Mouse (Mus musculus) liver, embryonic 14.5 days (tissue): Measurements from ENCODE around the gene Olfr262. TPM values are rescaled to one million over a fixed set of nuclear protein-coding genes. Genes with fewer than 3 reads are reported as not detected.

Experiments used
- polyA plus RNA-seq, 2 experiments: library from polyadenylated mRNA; depleted of rRNA in 1 of 2; stranded (reverse) in 1 of 2; unstranded in 1 of 2; fragments of >200 nt; fragmentation: Nextera tagmentation in 1 of 2; extraction: Ambion mirVana in 1 of 2; gene quantifications; 2 replicates each; pipeline versions ENCODE4 v1.2.1 to v1.2.3; 2012 to 2014

Gene Olfr262
- polyA plus RNA-seq, 2 experiments = not detected

Other genes with a start within 250 kb of the Olfr262 start
- not detected in 2 replicates for gene Olfr1423, start 200.3 kb downstream of the Olfr262 start, polyA plus RNA-seq (2012; rRNA removed)
- not detected in 2 replicates for gene Olfr1423, start 200.3 kb downstream of the Olfr262 start, polyA plus RNA-seq (2014; fragmentation: Nextera tagmentation; extraction: Ambion mirVana)
- gene Olfr1424, start 179.0 kb downstream of the Olfr262 start, polyA plus RNA-seq (2012; rRNA removed) = not detected in 2 replicates
- not detected in 2 replicates for gene Olfr1424, start 179.0 kb downstream of the Olfr262 start, polyA plus RNA-seq (2014; fragmentation: Nextera tagmentation; extraction: Ambion mirVana)
- not detected in 2 replicates for gene Olfr1425, start 163.9 kb downstream of the Olfr262 start, polyA plus RNA-seq (2012; rRNA removed)
- not detected in 2 replicates for gene Olfr1425, start 163.9 kb downstream of the Olfr262 start, polyA plus RNA-seq (2014; fragmentation: Nextera tagmentation; extraction: Ambion mirVana)
- gene Olfr1426, start 149.6 kb downstream of the Olfr262 start, polyA plus RNA-seq (2012; rRNA removed) = not detected in 2 replicates
- not detected in 2 replicates for gene Olfr1426, start 149.6 kb downstream of the Olfr262 start, polyA plus RNA-seq (2014; fragmentation: Nextera tagmentation; extraction: Ambion mirVana)
- not detected in 2 replicates for gene Olfr1427, start 138.3 kb downstream of the Olfr262 start, polyA plus RNA-seq (2012; rRNA removed)
- gene Olfr1427, start 138.3 kb downstream of the Olfr262 start, polyA plus RNA-seq (2014; fragmentation: Nextera tagmentation; extraction: Ambion mirVana) = not detected in 2 replicates
- not detected in 2 replicates for gene Olfr1428, start 125.8 kb downstream of the Olfr262 start, polyA plus RNA-seq (2012; rRNA removed)
- gene Olfr1428, start 125.8 kb downstream of the Olfr262 start, polyA plus RNA-seq (2014; fragmentation: Nextera tagmentation; extraction: Ambion mirVana) = not detected in 2 replicates
- not detected in 2 replicates for gene Olfr76, start 118.5 kb downstream of the Olfr262 start, polyA plus RNA-seq (2012; rRNA removed)
- gene Olfr76, start 118.5 kb downstream of the Olfr262 start, polyA plus RNA-seq (2014; fragmentation: Nextera tagmentation; extraction: Ambion mirVana) = not detected in 2 replicates
- gene Olfr1555-ps1, start 71.5 kb downstream of the Olfr262 start, polyA plus RNA-seq (2012; rRNA removed) = not detected in 2 replicates
- gene Olfr1555-ps1, start 71.5 kb downstream of the Olfr262 start, polyA plus RNA-seq (2014; fragmentation: Nextera tagmentation; extraction: Ambion mirVana) = not detected in 2 replicates
- not detected in 2 replicates for gene Olfr1431, start 41.0 kb downstream of the Olfr262 start, polyA plus RNA-seq (2012; rRNA removed)
- gene Olfr1431, start 41.0 kb downstream of the Olfr262 start, polyA plus RNA-seq (2014; fragmentation: Nextera tagmentation; extraction: Ambion mirVana) = not detected in 2 replicates
- not detected in 2 replicates for gene Olfr1432, start 9.1 kb downstream of the Olfr262 start, polyA plus RNA-seq (2012; rRNA removed)
- not detected in 2 replicates for gene Olfr1432, start 9.1 kb downstream of the Olfr262 start, polyA plus RNA-seq (2014; fragmentation: Nextera tagmentation; extraction: Ambion mirVana)
- gene Olfr235, start 19.4 kb upstream of the Olfr262 start, polyA plus RNA-seq (2012; rRNA removed) = not detected in 2 replicates
- not detected in 2 replicates for gene Olfr235, start 19.4 kb upstream of the Olfr262 start, polyA plus RNA-seq (2014; fragmentation: Nextera tagmentation; extraction: Ambion mirVana)
- gene Olfr1434, start 38.2 kb upstream of the Olfr262 start, polyA plus RNA-seq (2012; rRNA removed) = not detected in 2 replicates
- not detected in 2 replicates for gene Olfr1434, start 38.2 kb upstream of the Olfr262 start, polyA plus RNA-seq (2014; fragmentation: Nextera tagmentation; extraction: Ambion mirVana)
- gene Olfr1436, start 57.5 kb upstream of the Olfr262 start, polyA plus RNA-seq (2012; rRNA removed) = not detected in 2 replicates
- gene Olfr1436, start 57.5 kb upstream of the Olfr262 start, polyA plus RNA-seq (2014; fragmentation: Nextera tagmentation; extraction: Ambion mirVana) = not detected in 2 replicates
- not detected in 2 replicates for gene Olfr1437, start 83.4 kb upstream of the Olfr262 start, polyA plus RNA-seq (2012; rRNA removed)
- gene Olfr1437, start 83.4 kb upstream of the Olfr262 start, polyA plus RNA-seq (2014; fragmentation: Nextera tagmentation; extraction: Ambion mirVana) = not detected in 2 replicates
- gene Olfr1438-ps1, start 94.3 kb upstream of the Olfr262 start, polyA plus RNA-seq (2012; rRNA removed) = not detected in 2 replicates
- gene Olfr1438-ps1, start 94.3 kb upstream of the Olfr262 start, polyA plus RNA-seq (2014; fragmentation: Nextera tagmentation; extraction: Ambion mirVana) = not detected in 2 replicates
- gene Olfr1440, start 145.6 kb upstream of the Olfr262 start, polyA plus RNA-seq (2012; rRNA removed) = not detected in 2 replicates
- gene Olfr1440, start 145.6 kb upstream of the Olfr262 start, polyA plus RNA-seq (2014; fragmentation: Nextera tagmentation; extraction: Ambion mirVana) = not detected in 2 replicates
- gene Olfr1441, start 175.8 kb upstream of the Olfr262 start, polyA plus RNA-seq (2012; rRNA removed) = not detected in 2 replicates
- not detected in 2 replicates for gene Olfr1441, start 175.8 kb upstream of the Olfr262 start, polyA plus RNA-seq (2014; fragmentation: Nextera tagmentation; extraction: Ambion mirVana)
- not detected in 2 replicates for gene Pfpl, start 186.2 kb upstream of the Olfr262 start, polyA plus RNA-seq (2012; rRNA removed)
- gene Pfpl, start 186.2 kb upstream of the Olfr262 start, polyA plus RNA-seq (2014; fragmentation: Nextera tagmentation; extraction: Ambion mirVana) = not detected in 2 replicates
- 4.0 and 5.9 TPM in 2 replicates for gene Mpeg1, start 219.1 kb upstream of the Olfr262 start, polyA plus RNA-seq (2012; rRNA removed)
- gene Mpeg1, start 219.1 kb upstream of the Olfr262 start, polyA plus RNA-seq (2014; fragmentation: Nextera tagmentation; extraction: Ambion mirVana) = 1.8 and 2.0 TPM in 2 replicates